Mouse (Mus musculus): ENCODE data around the gene Olfr549. TPM values are rescaled to one million over a fixed set of nuclear protein-coding genes. Genes with fewer than 3 reads are reported as not detected.
A peak's percentile ranks its signal among the peaks of the same experiment; 100 is the strongest.

Olfr549 gene
- not detected in 2 replicates for total RNA-seq (2017)

GRCm38 (mm10) chr7:102549570-102549969 is at the start of gene Olfr549:
TSS of gene Olfr549 (plus strand) at chr7:102549870.
- ATAC-seq (replicated peaks in 1 of 2; ENCODE audit: insufficient read depth in 1 of 2, low FRiP score in 2 of 2, low TSS enrichment in 1 of 2, low read depth in 1 of 2, poor library complexity in 2 of 2, severe bottlenecking in 2 of 2) = no peak

- no peak for ATAC-seq (replicated peaks in 1 of 2; ENCODE audit: insufficient read depth in 1 of 2, low FRiP score in 2 of 2, low TSS enrichment in 1 of 2, low read depth in 1 of 2, poor library complexity in 2 of 2, severe bottlenecking in 2 of 2)
Measured at GRCm38 (mm10) chr7:102501986-102502385, 47.7 kb upstream of the Olfr549 start.

- peak; percentile 92 to 95 for ATAC-seq (replicated peaks in 1 of 2; ENCODE audit: insufficient read depth in 1 of 2, low FRiP score in 2 of 2, low TSS enrichment in 1 of 2, low read depth in 1 of 2, poor library complexity in 2 of 2, severe bottlenecking in 2 of 2)
Measured at GRCm38 (mm10) chr7:102506848-102507247, 42.8 kb upstream of the Olfr549 start.

GRCm38 (mm10) chr7:102508066-102508465 is 41.6 kb upstream of the Olfr549 start:
- no peak for ATAC-seq (replicated peaks in 1 of 2; ENCODE audit: insufficient read depth in 1 of 2, low FRiP score in 2 of 2, low TSS enrichment in 1 of 2, low read depth in 1 of 2, poor library complexity in 2 of 2, severe bottlenecking in 2 of 2)

- no peak for ATAC-seq (replicated peaks in 1 of 2; ENCODE audit: insufficient read depth in 1 of 2, low FRiP score in 2 of 2, low TSS enrichment in 1 of 2, low read depth in 1 of 2, poor library complexity in 2 of 2, severe bottlenecking in 2 of 2)
Measured at GRCm38 (mm10) chr7:102508666-102509065, 41.0 kb upstream of the Olfr549 start.

- ATAC-seq (replicated peaks in 1 of 2; ENCODE audit: insufficient read depth in 1 of 2, low FRiP score in 2 of 2, low TSS enrichment in 1 of 2, low read depth in 1 of 2, poor library complexity in 2 of 2, severe bottlenecking in 2 of 2) = no peak
Measured at GRCm38 (mm10) chr7:102509726-102510125, 39.9 kb upstream of the Olfr549 start.

- no peak for ATAC-seq (replicated peaks in 1 of 2; ENCODE audit: insufficient read depth in 1 of 2, low FRiP score in 2 of 2, low TSS enrichment in 1 of 2, low read depth in 1 of 2, poor library complexity in 2 of 2, severe bottlenecking in 2 of 2)
Measured at GRCm38 (mm10) chr7:102511927-102512326, 37.7 kb upstream of the Olfr549 start.

- peak; percentile 61 to 62 for ATAC-seq (replicated peaks in 1 of 2; ENCODE audit: insufficient read depth in 1 of 2, low FRiP score in 2 of 2, low TSS enrichment in 1 of 2, low read depth in 1 of 2, poor library complexity in 2 of 2, severe bottlenecking in 2 of 2)
Measured at GRCm38 (mm10) chr7:102512814-102513435, 36.7 kb upstream of the Olfr549 start.

- ATAC-seq (replicated peaks in 1 of 2; ENCODE audit: insufficient read depth in 1 of 2, low FRiP score in 2 of 2, low TSS enrichment in 1 of 2, low read depth in 1 of 2, poor library complexity in 2 of 2, severe bottlenecking in 2 of 2) = peak; percentile 57 to 59; a peak in 3 of 4 replicates
Measured at GRCm38 (mm10) chr7:102514144-102514543, 35.5 kb upstream of the Olfr549 start.

GRCm38 (mm10) chr7:102516261-102517050 is 33.2 kb upstream of the Olfr549 start:
- peak; percentile 35 to 48 for ATAC-seq (replicated peaks in 1 of 2; ENCODE audit: insufficient read depth in 1 of 2, low FRiP score in 2 of 2, low TSS enrichment in 1 of 2, low read depth in 1 of 2, poor library complexity in 2 of 2, severe bottlenecking in 2 of 2)

- no peak for ATAC-seq (replicated peaks in 1 of 2; ENCODE audit: insufficient read depth in 1 of 2, low FRiP score in 2 of 2, low TSS enrichment in 1 of 2, low read depth in 1 of 2, poor library complexity in 2 of 2, severe bottlenecking in 2 of 2)
Measured at GRCm38 (mm10) chr7:102517051-102517335, 32.7 kb upstream of the Olfr549 start.

- no peak for ATAC-seq (replicated peaks in 1 of 2; ENCODE audit: insufficient read depth in 1 of 2, low FRiP score in 2 of 2, low TSS enrichment in 1 of 2, low read depth in 1 of 2, poor library complexity in 2 of 2, severe bottlenecking in 2 of 2)
Measured at GRCm38 (mm10) chr7:102529052-102529451, 20.6 kb upstream of the Olfr549 start.

GRCm38 (mm10) chr7:102534449-102534848 is 15.2 kb upstream of the Olfr549 start, which contains the start of gene Olfr547:
TSS of gene Olfr547 (plus strand) at chr7:102534749.
- no peak for ATAC-seq (replicated peaks in 1 of 2; ENCODE audit: insufficient read depth in 1 of 2, low FRiP score in 2 of 2, low TSS enrichment in 1 of 2, low read depth in 1 of 2, poor library complexity in 2 of 2, severe bottlenecking in 2 of 2)

GRCm38 (mm10) chr7:102540596-102540995 is 9.1 kb upstream of the Olfr549 start, which contains the start of gene Olfr548-ps1:
TSS of gene Olfr548-ps1 (plus strand) at chr7:102540896.
- no peak for ATAC-seq (replicated peaks in 1 of 2; ENCODE audit: insufficient read depth in 1 of 2, low FRiP score in 2 of 2, low TSS enrichment in 1 of 2, low read depth in 1 of 2, poor library complexity in 2 of 2, severe bottlenecking in 2 of 2)

- ATAC-seq (replicated peaks in 1 of 2; ENCODE audit: insufficient read depth in 1 of 2, low FRiP score in 2 of 2, low TSS enrichment in 1 of 2, low read depth in 1 of 2, poor library complexity in 2 of 2, severe bottlenecking in 2 of 2) = no peak
Measured at GRCm38 (mm10) chr7:102541251-102541650, 8.4 kb upstream of the Olfr549 start.

GRCm38 (mm10) chr7:102553279-102553678 is 3.6 kb downstream of the Olfr549 start:
- ATAC-seq (replicated peaks in 1 of 2; ENCODE audit: insufficient read depth in 1 of 2, low FRiP score in 2 of 2, low TSS enrichment in 1 of 2, low read depth in 1 of 2, poor library complexity in 2 of 2, severe bottlenecking in 2 of 2) = peak in 1 of 2 experiments; percentile 27; a peak in 2 of 4 replicates

GRCm38 (mm10) chr7:102564999-102565997 is 15.6 kb downstream of the Olfr549 start, which contains the start of gene Trim21:
TSS of gene Trim21 (minus strand) at chr7:102565486.
- peak; percentile 100 for ATAC-seq (replicated peaks in 1 of 2; ENCODE audit: insufficient read depth in 1 of 2, low FRiP score in 2 of 2, low TSS enrichment in 1 of 2, low read depth in 1 of 2, poor library complexity in 2 of 2, severe bottlenecking in 2 of 2)
